ENCODE assay signal across 7 mouse cellular contexts in the genomic region with DNA sequence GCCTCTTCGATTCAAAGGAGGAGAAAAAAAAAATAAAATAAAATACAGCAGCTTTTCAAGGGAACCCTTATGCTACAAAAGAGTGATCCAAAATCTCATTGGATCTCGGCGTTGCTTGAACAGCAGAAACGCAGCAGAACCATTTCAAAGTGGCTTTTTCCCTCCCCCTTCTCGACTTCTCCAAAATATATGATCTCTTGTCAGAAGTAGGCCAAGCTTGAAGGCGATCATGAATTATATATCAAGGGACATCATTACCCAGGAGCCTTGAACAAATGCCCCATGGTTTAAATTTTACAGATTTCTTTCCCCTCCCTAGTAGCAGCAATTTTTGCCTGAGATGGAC. TPM values are rescaled to one million over a fixed set of nuclear protein-coding genes. Genes with fewer than 3 reads are reported as not detected.
DNase-seq lines count a peak whose midpoint lies in the region; ATAC-seq and TF ChIP-seq lines count a peak whose summit lies in the region.

No protein-coding gene starts in this region.

- H3K4me1 ChIP-seq in kidney, embryonic 15.5 days: peaks cover 5% of the 10 kb centered on the region; the same call in 1 of the 2 replicates
- H3K4me1 ChIP-seq in cortical plate, adult 2 months (ENCODE audit: control insufficient read depth, insufficient read depth, low read length): peaks cover 29% of the 10 kb centered on the region
- peaks cover 23% of the 10 kb centered on the region for H3K4me1 ChIP-seq in hindbrain, postnatal 0 days (ENCODE audit: insufficient read depth, low read length)
- peaks cover 30% of the 10 kb centered on the region for H3K4me1 ChIP-seq in neural tube, embryonic 12.5 days

- no peaks in the 10 kb centered on the region for H3K9me3 ChIP-seq in kidney, embryonic 15.5 days (replicated peaks)
- H3K9me3 ChIP-seq in hindbrain, postnatal 0 days (ENCODE audit: low read length): no peaks in the 10 kb centered on the region
- H3K9me3 ChIP-seq in neural tube, embryonic 12.5 days: no peaks in the 10 kb centered on the region

- no peak overlapping the region for H3K9ac ChIP-seq in kidney, embryonic 15.5 days
- peak overlapping the region; percentile 52 for H3K9ac ChIP-seq in hindbrain, postnatal 0 days (replicated peaks; ENCODE audit: low read length)
- 0 out of 2 replicates have a peak overlapping the region, but pooled peaks have one; percentile 19 for H3K9ac ChIP-seq in neural tube, embryonic 12.5 days

- no peaks in the 10 kb centered on the region for H3K27me3 ChIP-seq in kidney, embryonic 15.5 days
- no peaks in the 10 kb centered on the region for H3K27me3 ChIP-seq in hindbrain, postnatal 0 days (ENCODE audit: insufficient read depth, low read length)
- H3K27me3 ChIP-seq in neural tube, embryonic 12.5 days (replicated peaks): no peaks in the 10 kb centered on the region

- peak overlapping the region; percentile 33 for H3K4me2 ChIP-seq in kidney, embryonic 15.5 days
- peak overlapping the region; percentile 44 for H3K4me2 ChIP-seq in hindbrain, postnatal 0 days (ENCODE audit: low read depth, low read length)
- peak overlapping the region; percentile 14; the same call in 1 of the 2 replicates for H3K4me2 ChIP-seq in neural tube, embryonic 12.5 days (replicated peaks)

- no peak for TF ChIP-seq POLR2A in cortical plate, adult 2 months (IDR thresholded peaks at IDR 0.05; ENCODE audit: extremely low read depth, insufficient read depth, low read length)

- no peak overlapping the region for H3K27ac ChIP-seq in kidney, embryonic 15.5 days
- peak overlapping the region; percentile 72; the same call in 1 of the 2 replicates for H3K27ac ChIP-seq in cortical plate, adult 2 months (ENCODE audit: insufficient read depth, low read length)
- peak overlapping the region; percentile 90 for H3K27ac ChIP-seq in hindbrain, postnatal 0 days
- H3K27ac ChIP-seq in neural tube, embryonic 12.5 days: peak overlapping the region; percentile 54; the same call in 1 of the 2 replicates

- 34% methylated on average over 6 of the region's 6 CpGs for WGBS in kidney, embryonic 15.5 days
- 25% methylated on average over 6 of the region's 6 CpGs for WGBS in hindbrain, postnatal 0 days
- 46% methylated on average over 6 of the region's 6 CpGs for WGBS in neural tube, embryonic 12.5 days

- 0 out of 2 replicates have a peak overlapping the region, but pooled peaks have one; percentile 14 for H3K4me3 ChIP-seq in kidney, embryonic 15.5 days (replicated peaks)
- no peak overlapping the region for H3K4me3 ChIP-seq in cortical plate, adult 2 months (ENCODE audit: insufficient read depth, low read length)
- peak overlapping the region; percentile 15 for H3K4me3 ChIP-seq in hindbrain, postnatal 0 days (ENCODE audit: low read length)
- no peak overlapping the region for H3K4me3 ChIP-seq in neural tube, embryonic 12.5 days

- no peak for DNase-seq in kidney, adult 8-10 months
- peak; percentile 53 for DNase-seq in hindbrain, postnatal 0 days (ENCODE audit: low spot score)
- DNase-seq in cerebellum, adult 9-11 months: no peak

- no peak for ATAC-seq in kidney, embryonic 15.5 days (replicated peaks; ENCODE audit: low FRiP score)
- ATAC-seq in hindbrain, postnatal 0 days: no peak
- ATAC-seq in neural tube, embryonic 12.5 days (ENCODE audit: low FRiP score, low read depth): no peak
- no peak for ATAC-seq in activated CD4-positive, CD25-positive, alpha-beta regulatory T cell, adult 4 months

- TF ChIP-seq CTCF in cortical plate, adult 2 months (IDR thresholded peaks at IDR 0.05; ENCODE audit: extremely low read depth, insufficient read depth, low read length): no peak
- no peak for TF ChIP-seq CTCF in hindbrain, postnatal 0 days (IDR thresholded peaks at IDR 0.05; ENCODE audit: low read depth)

- H3K36me3 ChIP-seq in kidney, embryonic 15.5 days: no peaks in the 10 kb centered on the region
- no peaks in the 10 kb centered on the region for H3K36me3 ChIP-seq in hindbrain, postnatal 0 days (ENCODE audit: insufficient read depth, low read length)
- no peaks in the 10 kb centered on the region for H3K36me3 ChIP-seq in neural tube, embryonic 12.5 days

RNA-seq across cellular contexts. Expression of a gene that starts 25.8 kb away (rescaled TPM):
- 6.2 and 6.8 TPM in 2 replicates for polyA plus RNA-seq in kidney, embryonic 15.5 days (2015; fragmentation: Nextera tagmentation; extraction: Ambion mirVana)
- 78.7 and 78.9 TPM in 2 replicates for polyA plus RNA-seq in cortical plate, adult 2 months (2012; rRNA removed)
- 67.1 and 77.1 TPM in 2 replicates for total RNA-seq in hindbrain, postnatal 0 days (2014; rRNA removed)
- polyA plus RNA-seq in hindbrain, postnatal 0 days (2015; fragmentation: Nextera tagmentation; extraction: Ambion mirVana): 52.2 and 55.5 TPM in 2 replicates
- polyA plus RNA-seq in neural tube, embryonic 12.5 days (2016; fragmentation: Nextera tagmentation; extraction: Ambion mirVana): 27.8 and 30.0 TPM in 2 replicates
- 10 to 100 TPM; 39.5 to 44.9 TPM for polyA plus RNA-seq in activated CD4-positive, CD25-positive, alpha-beta regulatory T cell, adult 4 months (2017; shearing (Covaris generic))

Comparison
In these comparisons a context has a peak if more than half of its experiments do, and no peak if none do; other contexts are left out.
1. H3K4me3 ChIP-seq: peak in kidney, embryonic 15.5 days (single experiment) and hindbrain, postnatal 0 days (single experiment); none in cortical plate, adult 2 months (single experiment) and neural tube, embryonic 12.5 days (single experiment).
2. Peak in every context shown above with its lines, with median percentiles within 50 percentile points of each other: H3K4me2 ChIP-seq.